Mouse (Mus musculus): ENCODE measurements around the gene Lenep.

The Lenep gene

GRCm38 (mm10) chr3:89378394-89379067 lies 24.1 kb downstream of the Lenep start:
- peak; percentile 79 for DNase-seq (ENCODE audit: low spot score)

- DNase-seq (ENCODE audit: low spot score): no peak
Observed at GRCm38 (mm10) chr3:89377831-89378230, 24.8 kb downstream of the Lenep start.

GRCm38 (mm10) chr3:89373581-89374231 lies 28.9 kb downstream of the Lenep start:
- DNase-seq (ENCODE audit: low spot score): no peak

GRCm38 (mm10) chr3:89367338-89367737 lies 35.3 kb downstream of the Lenep start:
- no peak for DNase-seq (ENCODE audit: low spot score)

- DNase-seq (ENCODE audit: low spot score): no peak
Observed at GRCm38 (mm10) chr3:89365486-89366414, 36.8 kb downstream of the Lenep start.

- DNase-seq (ENCODE audit: low spot score): no peak
Observed at GRCm38 (mm10) chr3:89365153-89365485, 37.5 kb downstream of the Lenep start, which contains the start of gene Dcst1. Gene Dcst1 (minus strand): TSS chr3:89365253.

GRCm38 (mm10) chr3:89364631-89365030 lies 38.0 kb downstream of the Lenep start:
- no peak for DNase-seq (ENCODE audit: low spot score)

- DNase-seq (ENCODE audit: low spot score): no peak
Observed at GRCm38 (mm10) chr3:89361675-89362074, 40.9 kb downstream of the Lenep start, which contains the start of gene Dcst2. Gene Dcst2 (plus strand): TSS chr3:89361975.

- no peak for DNase-seq (ENCODE audit: low spot score)
Observed at GRCm38 (mm10) chr3:89360237-89360636, 42.4 kb downstream of the Lenep start.

GRCm38 (mm10) chr3:89359630-89360029 lies 43.0 kb downstream of the Lenep start:
- DNase-seq (ENCODE audit: low spot score): no peak

GRCm38 (mm10) chr3:89356029-89356428 lies 46.6 kb downstream of the Lenep start:
- no peak for DNase-seq (ENCODE audit: low spot score)

GRCm38 (mm10) chr3:89355512-89355902 lies 47.1 kb downstream of the Lenep start:
- no peak for DNase-seq (ENCODE audit: low spot score)

GRCm38 (mm10) chr3:89354816-89355511 lies 47.6 kb downstream of the Lenep start:
- peak; percentile 66 for DNase-seq (ENCODE audit: low spot score)

- DNase-seq (ENCODE audit: low spot score): no peak
Observed at GRCm38 (mm10) chr3:89351271-89351670, 51.3 kb downstream of the Lenep start.

Measured in ovary, postnatal 10 days (tissue).